Mouse (Mus musculus): Measurements from ENCODE around the gene Rfc2.

- TF ChIP-seq CTCF (IDR thresholded peaks at IDR 0.05; ENCODE audit: extremely low read depth, insufficient read depth, low read length), result no peak
- no peak for TF ChIP-seq POLR2A (IDR thresholded peaks at IDR 0.05; ENCODE audit: extremely low read depth, insufficient read depth, low read length)
Measured at GRCm38 (mm10) chr5:134539891-134540290, 41.3 kb upstream of the Rfc2 start.

Data from cortical plate, adult 2 months (tissue).